Mouse (Mus musculus): ENCODE measurements at regions not wholly inside any gene's neighbourhood (a gene's known extent, or its start where the extent isn't known, plus 50 kb on each side); places are given as distances from the start of the nearest gene placed in this dataset.

- TF ChIP-seq POLR2A (IDR thresholded peaks at IDR 0.05; ENCODE audit: insufficient read length, low read depth) (no peak), MAX (IDR thresholded peaks at IDR 0.05; ENCODE audit: low read depth) (no peak), REST (IDR thresholded peaks at IDR 0.05; ENCODE audit: insufficient read depth, insufficient read length) (no peak), USF1 (IDR thresholded peaks at IDR 0.05; ENCODE audit: low read depth) (no peak), E2F4 (IDR thresholded peaks at IDR 0.05; ENCODE audit: insufficient read depth) (no peak), MYOD1 (IDR thresholded peaks at IDR 0.05; ENCODE audit: control insufficient read depth in 1 of 3, insufficient read length in 2 of 3, low read depth in 2 of 3) (peak in 1 of 3 experiments; percentile 25), POLR2AphosphoS2 (IDR thresholded peaks at IDR 0.05; ENCODE audit: insufficient read length, low read depth) (no peak), TCF12 (IDR thresholded peaks at IDR 0.05; ENCODE audit: insufficient read depth, poor library complexity, severe bottlenecking) (no peak), SRF (IDR thresholded peaks at IDR 0.05; ENCODE audit: control insufficient read depth, insufficient read length, low read depth) (no peak), MYOG (IDR thresholded peaks at IDR 0.05; ENCODE audit: control insufficient read depth in 1 of 3, insufficient read depth in 1 of 3, insufficient read length in 2 of 3, low read depth in 2 of 3) (no peak)
Measured at GRCm38 (mm10) chr12:39797843-39798242, 240.0 kb downstream of the Arl4a start.
